In genomic region chr5:108696542-108696941, GRCm38 (mm10) we compare ENCODE assay signal across 13 mouse cellular contexts. TPM values are rescaled to one million over a fixed set of nuclear protein-coding genes. Genes with fewer than 3 reads are reported as not detected.
DNase-seq lines count a peak whose midpoint lies in the region; ATAC-seq lines count a peak whose summit lies in the region.
"Had no signal": no experiment of that assay in that cellular context is flagged by ENCODE, and none has a peak within 500 bp of the region (broad histone marks: within the 10 kb centered on the region; RNA-seq: fewer than 3 reads in every experiment).

No protein-coding gene starts in this region.

- 83% methylated on average over 3 of the region's 3 CpGs for WGBS in hindbrain, embryonic 12.5 days
- WGBS in hindbrain, embryonic 13.5 days: 82% methylated on average over 3 of the region's 3 CpGs
- 50% methylated on average over 3 of the region's 3 CpGs for WGBS in embryonic facial prominence, embryonic 13.5 days
- 71% methylated on average over 3 of the region's 3 CpGs for WGBS in limb, embryonic 13.5 days

- H3K4me1 ChIP-seq in hindbrain, embryonic 12.5 days: peaks cover 68% of the 10 kb centered on the region
- peaks cover 48% of the 10 kb centered on the region for H3K4me1 ChIP-seq in hindbrain, embryonic 13.5 days (replicated peaks)
- peaks cover 72% of the 10 kb centered on the region for H3K4me1 ChIP-seq in embryonic facial prominence, embryonic 13.5 days
- peaks cover 85% of the 10 kb centered on the region for H3K4me1 ChIP-seq in limb, embryonic 13.5 days

- H3K9ac ChIP-seq in hindbrain, embryonic 12.5 days: no peak overlapping the region
- H3K9ac ChIP-seq in hindbrain, embryonic 13.5 days: no peak overlapping the region
- H3K9ac ChIP-seq in embryonic facial prominence, embryonic 13.5 days: no peak overlapping the region
- peak overlapping the region; percentile 53 for H3K9ac ChIP-seq in limb, embryonic 13.5 days
- H3K9ac ChIP-seq: forebrain, postnatal 0 days had no signal

- H3K4me3 ChIP-seq in hindbrain, embryonic 12.5 days: no peak overlapping the region
- no peak overlapping the region for H3K4me3 ChIP-seq in hindbrain, embryonic 13.5 days
- no peak overlapping the region for H3K4me3 ChIP-seq in embryonic facial prominence, embryonic 13.5 days
- H3K4me3 ChIP-seq in limb, embryonic 13.5 days: peak overlapping the region; percentile 94
- H3K4me3 ChIP-seq: megakaryocyte, embryonic 14.5 days had no signal

- no peaks in the 10 kb centered on the region for H3K36me3 ChIP-seq in hindbrain, embryonic 12.5 days
- H3K36me3 ChIP-seq in hindbrain, embryonic 13.5 days: no peaks in the 10 kb centered on the region
- peaks cover 11% of the 10 kb centered on the region for H3K36me3 ChIP-seq in embryonic facial prominence, embryonic 13.5 days
- peaks cover 26% of the 10 kb centered on the region for H3K36me3 ChIP-seq in limb, embryonic 13.5 days

- H3K4me2 ChIP-seq in hindbrain, embryonic 12.5 days (replicated peaks): no peak overlapping the region
- no peak overlapping the region for H3K4me2 ChIP-seq in hindbrain, embryonic 13.5 days
- H3K4me2 ChIP-seq in embryonic facial prominence, embryonic 13.5 days: peak overlapping the region; percentile 9; the same call in 1 of the 2 replicates
- peak overlapping the region; percentile 82 for H3K4me2 ChIP-seq in limb, embryonic 13.5 days (replicated peaks)

- H3K27ac ChIP-seq in hindbrain, embryonic 12.5 days: peak overlapping the region; percentile 35; the same call in 1 of the 2 replicates
- no peak overlapping the region for H3K27ac ChIP-seq in hindbrain, embryonic 13.5 days
- H3K27ac ChIP-seq in embryonic facial prominence, embryonic 13.5 days: peak overlapping the region; percentile 78
- peak overlapping the region; percentile 91 for H3K27ac ChIP-seq in limb, embryonic 13.5 days

- peaks cover 21% of the 10 kb centered on the region for H3K27me3 ChIP-seq in hindbrain, embryonic 12.5 days
- H3K27me3 ChIP-seq in hindbrain, embryonic 13.5 days: peaks cover 34% of the 10 kb centered on the region
- H3K27me3 ChIP-seq in embryonic facial prominence, embryonic 13.5 days: no peaks in the 10 kb centered on the region
- no peaks in the 10 kb centered on the region for H3K27me3 ChIP-seq in limb, embryonic 13.5 days
- H3K27me3 ChIP-seq: Patski had no signal

- DNase-seq in adipocyte (ENCODE audit: low spot score): peak; percentile 79
- DNase-seq in embryo, embryonic 9.5 days (ENCODE audit: extremely low spot score): no peak
- DNase-seq: cerebellum, adult 9-10 months; lung, adult 18-20 months; spleen, adult 18-20 months had no signal

- ATAC-seq in hindbrain, embryonic 12.5 days (ENCODE audit: low FRiP score): no peak
- no peak for ATAC-seq in hindbrain, embryonic 13.5 days (ENCODE audit: low FRiP score)
- ATAC-seq in embryonic facial prominence, embryonic 13.5 days (ENCODE audit: insufficient number of reproducible peaks, insufficient read depth, low FRiP score, low TSS enrichment, low read depth): no peak
- ATAC-seq in limb, embryonic 13.5 days (ENCODE audit: low FRiP score, low read depth): no peak
- ATAC-seq in monocyte, adult 5-6 weeks (replicated peaks; ENCODE audit: insufficient number of reproducible peaks, low FRiP score, low TSS enrichment, poor library complexity, severe bottlenecking): no peak
- ATAC-seq: Patski had no signal

- H3K9me3 ChIP-seq in hindbrain, embryonic 12.5 days (replicated peaks): no peaks in the 10 kb centered on the region
- no peaks in the 10 kb centered on the region for H3K9me3 ChIP-seq in hindbrain, embryonic 13.5 days
- no peaks in the 10 kb centered on the region for H3K9me3 ChIP-seq in embryonic facial prominence, embryonic 13.5 days
- no peaks in the 10 kb centered on the region for H3K9me3 ChIP-seq in limb, embryonic 13.5 days
- H3K9me3 ChIP-seq: megakaryocyte, embryonic 14.5 days had no signal

RNA-seq across cellular contexts. Expression of gene Fgfrl1, which starts 4.4 kb away (rescaled TPM):
- polyA plus RNA-seq in hindbrain, embryonic 12.5 days (2016; fragmentation: Nextera tagmentation; extraction: Ambion mirVana): 25.3 and 29.4 TPM in 2 replicates
- polyA plus RNA-seq in hindbrain, embryonic 13.5 days (2015; fragmentation: Nextera tagmentation; extraction: Ambion mirVana): 4.7 and 5.8 TPM in 2 replicates
- 14.4 and 26.7 TPM in 2 replicates for polyA plus RNA-seq in embryonic facial prominence, embryonic 13.5 days (2015; fragmentation: Nextera tagmentation; extraction: Ambion mirVana)
- polyA plus RNA-seq in limb, embryonic 13.5 days (2015; fragmentation: Nextera tagmentation; extraction: Ambion mirVana): 44.8 and 52.4 TPM in 2 replicates
- 0.97 to 2.0 TPM (median 1.6 TPM) in 3 replicates for total RNA-seq in monocyte, adult 5-6 weeks (2017)

RNA-seq across cellular contexts. Expression of gene Slc26a1, which starts 21.2 kb away (rescaled TPM):
- polyA plus RNA-seq in hindbrain, embryonic 12.5 days (2016; fragmentation: Nextera tagmentation; extraction: Ambion mirVana): 1.6 and 1.7 TPM in 2 replicates
- polyA plus RNA-seq in hindbrain, embryonic 13.5 days (2015; fragmentation: Nextera tagmentation; extraction: Ambion mirVana): 2.0 and 2.7 TPM in 2 replicates
- polyA plus RNA-seq in embryonic facial prominence, embryonic 13.5 days (2015; fragmentation: Nextera tagmentation; extraction: Ambion mirVana): 1.1 and 1.3 TPM in 2 replicates
- 1.5 and 1.8 TPM in 2 replicates for polyA plus RNA-seq in limb, embryonic 13.5 days (2015; fragmentation: Nextera tagmentation; extraction: Ambion mirVana)
- total RNA-seq in monocyte, adult 5-6 weeks (2017): not detected in 3 replicates

RNA-seq across cellular contexts. Expression of gene Dgkq, which starts 27.1 kb away (rescaled TPM):
- polyA plus RNA-seq in hindbrain, embryonic 12.5 days (2016; fragmentation: Nextera tagmentation; extraction: Ambion mirVana): 21.9 and 23.5 TPM in 2 replicates
- 23.8 and 27.2 TPM in 2 replicates for polyA plus RNA-seq in hindbrain, embryonic 13.5 days (2015; fragmentation: Nextera tagmentation; extraction: Ambion mirVana)
- polyA plus RNA-seq in embryonic facial prominence, embryonic 13.5 days (2015; fragmentation: Nextera tagmentation; extraction: Ambion mirVana): 14.3 and 18.8 TPM in 2 replicates
- 15.9 and 16.8 TPM in 2 replicates for polyA plus RNA-seq in limb, embryonic 13.5 days (2015; fragmentation: Nextera tagmentation; extraction: Ambion mirVana)
- total RNA-seq in monocyte, adult 5-6 weeks (2017): 10.8 to 33.6 TPM (median 22.8 TPM) in 3 replicates

RNA-seq across cellular contexts. Expression of gene Idua, which starts 36.4 kb away (rescaled TPM):
- 11.2 and 12.9 TPM in 2 replicates for polyA plus RNA-seq in hindbrain, embryonic 12.5 days (2016; fragmentation: Nextera tagmentation; extraction: Ambion mirVana)
- 9.8 and 12.3 TPM in 2 replicates for polyA plus RNA-seq in hindbrain, embryonic 13.5 days (2015; fragmentation: Nextera tagmentation; extraction: Ambion mirVana)
- polyA plus RNA-seq in embryonic facial prominence, embryonic 13.5 days (2015; fragmentation: Nextera tagmentation; extraction: Ambion mirVana): 14.6 and 15.3 TPM in 2 replicates
- polyA plus RNA-seq in limb, embryonic 13.5 days (2015; fragmentation: Nextera tagmentation; extraction: Ambion mirVana): 16.2 and 18.2 TPM in 2 replicates
- 9.7 to 10.8 TPM (median 10.7 TPM) in 3 replicates for total RNA-seq in monocyte, adult 5-6 weeks (2017)

Comparison
In these comparisons a context has a peak if more than half of its experiments do, and no peak if none do; other contexts are left out.
1. H3K4me2 ChIP-seq: peak in embryonic facial prominence, embryonic 13.5 days (single experiment) and limb, embryonic 13.5 days (single experiment); none in hindbrain, embryonic 12.5 days (single experiment) and hindbrain, embryonic 13.5 days (single experiment).